Mouse (Mus musculus) mouse embryonic stem cell (cell line): Measurements from ENCODE around the gene Ralgapa2.

Experiments
- in situ Hi-C, 2 experiments: fragments of 300-500 bp; cut with MboI; formaldehyde crosslinking; loops; 1 replicate in 1 of 2; 3 replicates in 1 of 2; pipeline ENCODE4 v1.14.3; 2019 to 2020; ENCODE audit warnings: low sequenced_read_pairs in 2 of 2, low pct_unique_long_range_greater_than_20kb in 1 of 2, mixed read lengths in 1 of 2; ENCODE audit not compliant: unreplicated experiment in 1 of 2

Gene Ralgapa2

GRCm38 (mm10) chr2:146221929-146222278, 290.2 kb downstream of the Ralgapa2 start:
- in situ Hi-C loops = loop anchor here in 1 of 2 experiments (25.0 kb wide), 2 partner anchors 260 to 965 kb away; partner anchors contain the start of gene Nkx2-2

GRCm38 (mm10) chr2:146221076-146221928, 290.8 kb downstream of the Ralgapa2 start, which contains the start of gene Insm1:
Insm1 (plus strand) TSS chr2:146221921.
- in situ Hi-C loops = loop anchor here in 1 of 2 experiments (25.0 kb wide), 2 partner anchors 259 to 966 kb away; partner anchors contain the start of gene Nkx2-2

GRCm38 (mm10) chr2:146220591-146221075, 291.5 kb downstream of the Ralgapa2 start:
- in situ Hi-C loops = loop anchor here in 1 of 2 experiments (25.0 kb wide), 2 partner anchors 258 to 967 kb away; partner anchors contain the start of gene Nkx2-2

GRCm38 (mm10) chr2:146219791-146220190, 292.4 kb downstream of the Ralgapa2 start:
- in situ Hi-C loops = loop anchor here in 1 of 2 experiments (25.0 kb wide), 2 partner anchors 257 to 968 kb away; partner anchors contain the start of gene Nkx2-2

GRCm38 (mm10) chr2:146218881-146219535, 293.1 kb downstream of the Ralgapa2 start:
- in situ Hi-C loops = loop anchor here in 1 of 2 experiments (25.0 kb wide), 2 partner anchors 257 to 968 kb away; partner anchors contain the start of gene Nkx2-2

GRCm38 (mm10) chr2:146218161-146218691, 293.9 kb downstream of the Ralgapa2 start:
- in situ Hi-C loops = loop anchor here in 1 of 2 experiments (25.0 kb wide), 2 partner anchors 256 to 969 kb away; partner anchors contain the start of gene Nkx2-2

GRCm38 (mm10) chr2:146217227-146217980, 294.7 kb downstream of the Ralgapa2 start:
- in situ Hi-C loops = loop anchor here in 1 of 2 experiments (25.0 kb wide), 2 partner anchors 255 to 970 kb away; partner anchors contain the start of gene Nkx2-2

GRCm38 (mm10) chr2:146216111-146217064, 295.8 kb downstream of the Ralgapa2 start:
- in situ Hi-C loops = loop anchor here in 1 of 2 experiments (25.0 kb wide), 2 partner anchors 254 to 971 kb away; partner anchors contain the start of gene Nkx2-2

- in situ Hi-C loops = loop anchor here in 1 of 2 experiments (25.0 kb wide), 2 partner anchors 252 to 973 kb away; partner anchors contain the start of gene Nkx2-2
Observed at GRCm38 (mm10) chr2:146214715-146215114, 297.4 kb downstream of the Ralgapa2 start.

GRCm38 (mm10) chr2:146210968-146211367, 301.2 kb downstream of the Ralgapa2 start:
- in situ Hi-C loops = loop anchor here in 1 of 2 experiments (25.0 kb wide), 2 partner anchors 249 to 976 kb away; partner anchors contain the start of gene Nkx2-2

- in situ Hi-C loops = loop anchor here in 1 of 2 experiments (10.0 kb wide), 1 partner anchor 233 kb away; no protein-coding TSS in a partner anchor
Observed at GRCm38 (mm10) chr2:146197947-146198346, 314.2 kb downstream of the Ralgapa2 start.

- in situ Hi-C loops = loop anchor here in 1 of 2 experiments (10.0 kb wide), 1 partner anchor 231 kb away; no protein-coding TSS in a partner anchor
Observed at GRCm38 (mm10) chr2:146196126-146196525, 316.0 kb downstream of the Ralgapa2 start.
